Mouse (Mus musculus) embryonic fibroblast, embryonic 13.5 days (primary cell): Measurements from ENCODE around the gene Lsm14a. TPM values are rescaled to one million over a fixed set of nuclear protein-coding genes. Genes with fewer than 3 reads are reported as not detected.

Source experiments
- H3K27ac ChIP-seq: 2 replicates; pipeline ENCODE4 v1.5.1; 2012; ENCODE audit warnings: low read length, control low read depth, inconsistent platforms; ENCODE audit not compliant: insufficient read depth
- H3K4me1 ChIP-seq: 2 replicates; pipeline ENCODE4 v1.6.1; 2011; ENCODE audit warnings: low read length; ENCODE audit not compliant: control insufficient read depth, insufficient read depth
- H3K4me3 ChIP-seq: 2 replicates; pipeline ENCODE4 v1.5.1; 2011; ENCODE audit warnings: mild to moderate bottlenecking, control low read depth, low read length; ENCODE audit not compliant: insufficient read depth
- CTCF ChIP-seq: IDR thresholded peaks from 2 replicates; pipeline ENCODE4 v1.5.1; 2011; ENCODE audit warnings: mild to moderate bottlenecking, control low read depth, low read length, moderate library complexity, borderline replicate concordance; ENCODE audit not compliant: insufficient read depth
- POLR2A ChIP-seq: IDR thresholded peaks from 2 replicates; pipeline ENCODE4 v1.6.1; 2011; ENCODE audit warnings: low read depth, mild to moderate bottlenecking, control low read depth, low read length, moderate library complexity
- polyA plus RNA-seq: library from polyadenylated mRNA; stranded (reverse); fragments of >200 nt; gene quantifications from 2 replicates; pipeline ENCODE4 v1.2.4, GENCODE M21; 2011; ENCODE audit warnings: low read depth; ENCODE audit not compliant: missing spikeins, insufficient read length

The Lsm14a gene
- polyA plus RNA-seq, 1 experiment, result 166 TPM

GRCm38 (mm10) chr7:34296124-34296523, 97.0 kb downstream of the Lsm14a start:
- TF ChIP-seq POLR2A, result no peak
- no peak for TF ChIP-seq CTCF
- H3K27ac ChIP-seq, result no peak overlapping the region
- peaks cover 3% of the 10 kb centered on the region for H3K4me1 ChIP-seq
- H3K4me3 ChIP-seq, result no peak overlapping the region

Other genes with a start within 250 kb of the Lsm14a start
- 108 and 123 TPM in 2 replicates for gene Uba2, start 223.7 kb downstream of the Lsm14a start, polyA plus RNA-seq
- gene Pdcd2l, start 196.7 kb downstream of the Lsm14a start, polyA plus RNA-seq, result 16.8 and 18.6 TPM in 2 replicates
- gene Gpi1, start 163.0 kb downstream of the Lsm14a start, polyA plus RNA-seq, result 244 and 331 TPM in 2 replicates
- gene Gm6096, start 142.3 kb downstream of the Lsm14a start, polyA plus RNA-seq, result not detected in 2 replicates
- gene 4931406P16Rik, start 79.8 kb downstream of the Lsm14a start, polyA plus RNA-seq, result 49.8 and 62.1 TPM in 2 replicates